Mouse (Mus musculus) MEL (cell line): ENCODE results near the gene Pafah2. TPM values are rescaled to one million over a fixed set of nuclear protein-coding genes. Genes with fewer than 3 reads are reported as not detected.

ENCODE experiments used
- DNase-seq: peaks from one replicate; pipeline ENCODE4 v3.0.0; 2011; ENCODE audit warnings: low read depth, low spot score
- H3K27ac ChIP-seq: 2 replicates; pipeline ENCODE4 v1.5.1; 2012; ENCODE audit warnings: low read depth, mild to moderate bottlenecking, control low read depth, low read length, moderate library complexity; ENCODE audit not compliant: control insufficient read depth
- H3K27me3 ChIP-seq, 2 experiments: fragments of 150-350 bp in 1 of 2; sonication (generic) in 1 of 2; 2 replicates each; pipeline ENCODE4 v1.6.1; 2012; ENCODE audit warnings: low read length in 2 of 2, mild to moderate bottlenecking in 2 of 2, improper control_type of control experiment in 1 of 2, moderate library complexity in 1 of 2; ENCODE audit not compliant: insufficient read depth in 2 of 2, control insufficient read depth in 1 of 2
- H3K36me3 ChIP-seq, 2 experiments: 2 replicates each; pipeline ENCODE4 v1.6.1; 2012 to 2014; ENCODE audit warnings: low read length in 2 of 2, improper control_type of control experiment in 1 of 2, inconsistent platforms in 1 of 2, mild to moderate bottlenecking in 1 of 2; ENCODE audit not compliant: insufficient read depth in 2 of 2, control insufficient read depth in 1 of 2
- H3K4me1 ChIP-seq, 2 experiments: fragments of 150-350 bp in 1 of 2; sonication (generic) in 1 of 2; 2 replicates each; pipeline ENCODE4 v1.6.1; 2012; ENCODE audit warnings: low read length in 2 of 2, improper control_type of control experiment in 1 of 2, mild to moderate bottlenecking in 1 of 2; ENCODE audit not compliant: insufficient read depth in 2 of 2, control insufficient read depth in 1 of 2
- H3K4me3 ChIP-seq, 2 experiments: fragments of 150-350 bp in 1 of 2; sonication (generic) in 1 of 2; 2 replicates each; pipeline ENCODE4 v1.5.1; 2012; ENCODE audit warnings: low read depth in 2 of 2, low read length in 2 of 2, mild to moderate bottlenecking in 2 of 2, moderate library complexity in 2 of 2, control low read depth in 1 of 2, improper control_type of control experiment in 1 of 2; ENCODE audit not compliant: control insufficient read depth in 1 of 2, insufficient read depth in 1 of 2
- H3K79me2 ChIP-seq: 2 replicates; pipeline ENCODE4 v1.6.1; 2012; ENCODE audit warnings: mild to moderate bottlenecking, low read length, moderate library complexity; ENCODE audit not compliant: control insufficient read depth, poor library complexity, insufficient read depth
- H3K9ac ChIP-seq: 2 replicates; pipeline ENCODE4 v1.6.1; 2012; ENCODE audit warnings: low read depth, mild to moderate bottlenecking, control low read depth, low read length, moderate library complexity; ENCODE audit not compliant: control insufficient read depth, poor library complexity, severe bottlenecking
- H3K9me3 ChIP-seq: fragments of 150-350 bp; sonication (generic); replicated peaks from 2 replicates; pipeline ENCODE4 v1.6.1; 2012; ENCODE audit warnings: mild to moderate bottlenecking, low read length, improper control_type of control experiment, moderate library complexity; ENCODE audit not compliant: insufficient read depth
- BHLHE40 ChIP-seq: IDR thresholded peaks from 2 replicates; pipeline ENCODE4 v1.6.1; 2012; ENCODE audit warnings: low read depth, mild to moderate bottlenecking, inconsistent platforms, low read length, improper control_type of control experiment, borderline replicate concordance
- CTCF ChIP-seq, 3 experiments: IDR thresholded peaks in 2 of 3; conservative IDR thresholded peaks in 1 of 3; 2 replicates each; pipeline ENCODE4 v1.5.1; 2011 to 2012; ENCODE audit warnings: low read length in 3 of 3, low read depth in 2 of 3, mild to moderate bottlenecking in 2 of 3, improper control_type of control experiment in 1 of 3, inconsistent platforms in 1 of 3, mixed read lengths in 1 of 3, moderate library complexity in 1 of 3; ENCODE audit not compliant: control insufficient read depth in 1 of 3, insufficient read depth in 1 of 3, poor library complexity in 1 of 3, severe bottlenecking in 1 of 3
- E2F4 ChIP-seq: IDR thresholded peaks from 2 replicates; pipeline ENCODE4 v1.6.1; 2011; ENCODE audit warnings: low read depth, low read length, improper control_type of control experiment, borderline replicate concordance
- ELF1 ChIP-seq: IDR thresholded peaks from 2 replicates; pipeline ENCODE4 v1.6.1; 2014; ENCODE audit warnings: low read depth, mild to moderate bottlenecking, inconsistent platforms, low read length, improper control_type of control experiment, moderate library complexity
- ETS1 ChIP-seq: IDR thresholded peaks from 2 replicates; pipeline ENCODE4 v1.6.1; 2012; ENCODE audit warnings: low read depth, mild to moderate bottlenecking, inconsistent platforms, low read length, improper control_type of control experiment, moderate library complexity
- GABPA ChIP-seq: IDR thresholded peaks from 2 replicates; pipeline ENCODE4 v1.6.1; 2012; ENCODE audit warnings: low read depth, mild to moderate bottlenecking, inconsistent platforms, low read length, improper control_type of control experiment, moderate library complexity
- GATA1 ChIP-seq: IDR thresholded peaks from 2 replicates; pipeline ENCODE4 v1.6.1; 2011; ENCODE audit warnings: low read depth, low read length, improper control_type of control experiment
- JUND ChIP-seq: IDR thresholded peaks from 2 replicates; pipeline ENCODE4 v1.6.1; 2011; ENCODE audit warnings: low read depth, mild to moderate bottlenecking, improper control_type of control experiment, low read length
- KAT2A ChIP-seq: conservative IDR thresholded peaks from 2 replicates; pipeline ENCODE4 v1.6.1; 2012; ENCODE audit warnings: low read depth, low read length, improper control_type of control experiment, inconsistent platforms
- MAFK ChIP-seq: IDR thresholded peaks from 2 replicates; pipeline ENCODE4 v1.6.1; 2011; ENCODE audit warnings: low read depth, mild to moderate bottlenecking, low read length, improper control_type of control experiment, borderline replicate concordance
- MYB ChIP-seq: IDR thresholded peaks from 2 replicates; pipeline ENCODE4 v1.6.1; 2011; ENCODE audit warnings: mild to moderate bottlenecking, low read depth, low read length, improper control_type of control experiment
- NELFE ChIP-seq: IDR thresholded peaks from 2 replicates; pipeline ENCODE4 v1.6.1; 2011; ENCODE audit warnings: low read depth, low read length, improper control_type of control experiment
- POLR2A ChIP-seq, 2 experiments: IDR thresholded peaks; 2 replicates each; pipeline ENCODE4 v1.6.1; 2011 to 2012; ENCODE audit warnings: low read length in 2 of 2, mild to moderate bottlenecking in 2 of 2, control low read depth in 1 of 2, improper control_type of control experiment in 1 of 2, low read depth in 1 of 2, moderate library complexity in 1 of 2; ENCODE audit not compliant: control insufficient read depth in 1 of 2, insufficient read depth in 1 of 2, poor library complexity in 1 of 2
- RAD21 ChIP-seq: IDR thresholded peaks from 2 replicates; pipeline ENCODE4 v1.6.1; 2011; ENCODE audit warnings: mild to moderate bottlenecking, low read depth, low read length, improper control_type of control experiment
- SMC3 ChIP-seq: IDR thresholded peaks from 2 replicates; pipeline ENCODE4 v1.6.1; 2011; ENCODE audit warnings: low read depth, low read length, improper control_type of control experiment
- UBTF ChIP-seq: IDR thresholded peaks from 2 replicates; pipeline ENCODE4 v1.6.1; 2012; ENCODE audit warnings: low read depth, mild to moderate bottlenecking, inconsistent platforms, low read length, improper control_type of control experiment, moderate library complexity, borderline replicate concordance; ENCODE audit not compliant: insufficient read depth
- ZC3H11A ChIP-seq: IDR thresholded peaks from 2 replicates; pipeline ENCODE4 v1.6.1; 2012; ENCODE audit warnings: low read depth, mild to moderate bottlenecking, inconsistent platforms, low read length, improper control_type of control experiment
- ZNF384 ChIP-seq: IDR thresholded peaks from 2 replicates; pipeline ENCODE4 v1.6.1; 2012; ENCODE audit warnings: low read depth, mild to moderate bottlenecking, inconsistent platforms, low read length, improper control_type of control experiment
- polyA plus RNA-seq, 2 experiments: library from polyadenylated mRNA; stranded (reverse) in 1 of 2; unstranded in 1 of 2; fragments of >175 nt in 1 of 2; fragments of >200 nt in 1 of 2; gene quantifications; 2 replicates each; pipeline versions ENCODE4 v1.2.1 to v1.2.4; 2012; ENCODE audit warnings: low replicate concordance in 2 of 2, low read depth in 1 of 2; ENCODE audit not compliant: insufficient read length in 2 of 2, insufficient read depth in 1 of 2, missing spikeins in 1 of 2
- total RNA-seq: library from RNA; depleted of rRNA; stranded (reverse); fragments of 300-350 nt; gene quantifications from 2 replicates; pipeline ENCODE4 v1.2.3, GENCODE M21; 2012

Pafah2 gene
- total and polyA plus RNA-seq, 3 experiments: 6.0 to 10.6 TPM; not detected in 1

DNA sequence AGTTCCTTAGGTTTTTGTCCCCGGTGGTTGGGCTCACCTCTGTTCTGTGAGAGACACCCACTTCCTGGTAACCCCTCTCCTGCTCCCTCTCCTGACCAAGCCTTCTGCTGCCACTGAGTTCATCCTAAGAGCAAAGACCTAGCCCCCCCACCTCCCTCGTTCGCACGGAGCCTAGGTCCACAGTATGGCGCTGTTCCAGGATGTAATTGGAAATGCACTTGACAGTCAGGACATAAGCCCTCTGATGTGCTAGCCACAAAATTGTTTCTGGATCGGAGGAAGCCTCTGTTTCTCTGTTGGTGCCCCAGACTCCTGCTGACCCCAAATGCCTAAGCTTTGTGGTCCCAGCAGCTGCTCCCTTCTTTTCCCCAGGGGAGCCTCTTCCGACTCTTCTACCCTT lies 7.6 kb downstream of the Pafah2 start:
- Histone ChIP-seq H3K4me3 (no peak overlapping the region), H3K4me1 (peaks cover 5 to 13% of the 10 kb centered on the region in 2 experiments; a peak in 2 of 4 replicates), H3K9me3 (no peaks in the 10 kb centered on the region), H3K36me3 (no peaks in the 10 kb centered on the region; a peak in 1 of 4 replicates), H3K9ac (no peak overlapping the region), H3K27me3 (no peaks in the 10 kb centered on the region), H3K79me2 (no peaks in the 10 kb centered on the region), H3K27ac (no peak overlapping the region)
- no peak for TF ChIP-seq E2F4
- TF ChIP-seq MYB: no peak
- TF ChIP-seq JUND: no peak
- no peak for TF ChIP-seq ZNF384
- no peak for TF ChIP-seq KAT2A
- TF ChIP-seq ELF1: no peak
- no peak for TF ChIP-seq GABPA
- TF ChIP-seq POLR2A (IDR thresholded peaks at IDR 0.05; ENCODE audit: control insufficient read depth in 1 of 2, insufficient read depth in 1 of 2, low read depth in 1 of 2, low read length in 2 of 2, poor library complexity in 1 of 2): no peak
- TF ChIP-seq MAFK: no peak
- no peak for TF ChIP-seq BHLHE40
- TF ChIP-seq ETS1: no peak
- TF ChIP-seq GATA1: no peak
- TF ChIP-seq NELFE: no peak
- TF ChIP-seq UBTF: no peak
- DNase-seq: no peak

DNA sequence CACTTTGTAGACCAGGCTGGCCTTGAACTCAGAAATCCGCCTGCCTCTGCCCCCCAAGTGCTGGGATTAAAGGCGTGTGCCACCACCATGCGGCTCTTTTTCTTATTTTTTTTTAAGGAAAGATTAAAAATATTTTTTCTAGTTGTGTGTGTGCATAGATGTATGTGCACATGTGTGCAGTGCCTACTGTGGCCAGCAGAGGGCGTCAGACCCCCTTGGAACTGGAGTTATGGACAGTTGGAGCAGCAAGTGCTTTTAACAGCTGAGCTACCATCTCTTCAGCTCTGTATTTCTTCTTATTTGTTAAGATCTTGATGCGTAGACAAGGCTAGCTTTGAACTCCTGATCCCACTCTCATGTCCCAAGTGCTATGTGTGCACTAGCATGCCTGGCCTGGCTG lies 13.2 kb downstream of the Pafah2 start:
- no peaks in the 10 kb centered on the region for H3K4me1 ChIP-seq
- TF ChIP-seq CTCF (IDR thresholded peaks at IDR 0.05 in 2 of 3, conservative IDR thresholded peaks at IDR 0.05 in 1 of 3; ENCODE audit: control insufficient read depth in 1 of 3, insufficient read depth in 1 of 3, low read depth in 2 of 3, low read length in 3 of 3, poor library complexity in 1 of 3, severe bottlenecking in 1 of 3): peak; percentile 67 to 80 (median 70)
- no peak for TF ChIP-seq UBTF
- TF ChIP-seq RAD21: peak; percentile 59
- peak; percentile 59 for TF ChIP-seq SMC3
- peak; percentile 42; the same call in 1 of the 2 replicates for TF ChIP-seq ZC3H11A
- H3K27me3 ChIP-seq: no peaks in the 10 kb centered on the region
- H3K4me3 ChIP-seq: no peak overlapping the region
- no peaks in the 10 kb centered on the region for H3K79me2 ChIP-seq
- peak; percentile 59 for DNase-seq
- no peak overlapping the region for H3K9ac ChIP-seq
- no peaks in the 10 kb centered on the region for H3K36me3 ChIP-seq
- no peak overlapping the region for H3K27ac ChIP-seq
- H3K9me3 ChIP-seq: no peaks in the 10 kb centered on the region
